Mouse (Mus musculus) embryonic stem cell, embryonic (primary cell): Measurements from ENCODE around the gene Sf3b3.

Experiments used
- CTCF ChIA-PET, 4 experiments: fragments of 300-600 bp in 2 of 4; fragments of 350-600 bp in 2 of 4; sonication (Branson Sonifier 250); formaldehyde crosslinking; loops; one replicate each; lab custom pipeline; 2022; ENCODE audit warnings: inconsistent platforms in 2 of 4; lab: Charles Lee
- POLR2A ChIA-PET, 4 experiments: fragments of 300-600 bp in 2 of 4; fragments of 350-600 bp in 2 of 4; sonication (Branson Sonifier 250); formaldehyde crosslinking; loops; one replicate each; lab custom pipeline; 2022; ENCODE audit warnings: antibody characterized with exemption in 4 of 4, inconsistent platforms in 1 of 4; lab: Charles Lee

Gene Sf3b3

GRCm38 (mm10) chr8:110779924-110780718 is 66.5 kb downstream of the Sf3b3 start:
- ChIA-PET POLR2A (interaction anchor here in 2 of 4 experiments (0.7 to 9.4 kb wide), 6 partner anchors 10 to 29 kb away, joined by 3 to 59 read pairs (median 3); no protein-coding TSS in a partner anchor), CTCF (interaction anchor here in 2 of 4 experiments (0.9 to 2.1 kb wide), 3 partner anchors 23 to 53 kb away, joined by 3 to 5 read pairs (median 3); no protein-coding TSS in a partner anchor)

GRCm38 (mm10) chr8:110776335-110776734 is 70.3 kb downstream of the Sf3b3 start:
- CTCF ChIA-PET = interaction anchor here (0.6 to 2.6 kb wide), 12 partner anchors 9 to 662 kb away, joined by 3 to 10 read pairs (median 4); no protein-coding TSS in a partner anchor

GRCm38 (mm10) chr8:110775721-110776120 is 70.9 kb downstream of the Sf3b3 start:
- ChIA-PET POLR2A (interaction anchor here in 3 of 4 experiments (0.6 to 9.4 kb wide), 9 partner anchors 9 to 261 kb away, joined by 3 to 59 read pairs (median 4); partner anchors contain the start of gene Sf3b3 (in 1 of the 3)), CTCF (interaction anchor here (0.6 to 2.6 kb wide), 9 partner anchors 19 to 662 kb away, joined by 3 to 10 read pairs (median 4); no protein-coding TSS in a partner anchor)

More at GRCm38 (mm10) chr8:110776335-110776734, 70.3 kb downstream of the Sf3b3 start:
- POLR2A ChIA-PET = interaction anchor here in 3 of 4 experiments (0.6 to 9.4 kb wide), 11 partner anchors 10 to 260 kb away, joined by 3 to 59 read pairs (median 3); partner anchors contain the start of gene Sf3b3 (in 1 of the 3)

GRCm38 (mm10) chr8:110775316-110775715 is 71.3 kb downstream of the Sf3b3 start:
- CTCF ChIA-PET = interaction anchor here in 2 of 4 experiments (0.8 to 2.6 kb wide), 5 partner anchors 18 to 315 kb away, joined by 3 to 10 read pairs (median 3); no protein-coding TSS in a partner anchor
- POLR2A ChIA-PET = interaction anchor here in 1 of 4 experiments (0.8 to 9.4 kb wide), 6 partner anchors 9 to 58 kb away, joined by 3 to 59 read pairs (median 4); no protein-coding TSS in a partner anchor

- ChIA-PET CTCF (interaction anchor here in 2 of 4 experiments (1.0 to 2.6 kb wide), 4 partner anchors 14 to 316 kb away, joined by 3 to 10 read pairs (median 4); no protein-coding TSS in a partner anchor), POLR2A (interaction anchor here in 2 of 4 experiments (1.0 to 9.4 kb wide), 6 partner anchors 8 to 117 kb away, joined by 3 to 59 read pairs (median 4); no protein-coding TSS in a partner anchor)
Observed at GRCm38 (mm10) chr8:110774725-110775124, 71.9 kb downstream of the Sf3b3 start.

GRCm38 (mm10) chr8:110774047-110774446 is 72.5 kb downstream of the Sf3b3 start:
- CTCF ChIA-PET = interaction anchor here in 2 of 4 experiments (1.0 to 1.2 kb wide), 2 partner anchors 13 to 316 kb away, joined by 3 to 4 read pairs; no protein-coding TSS in a partner anchor
- POLR2A ChIA-PET = interaction anchor here in 2 of 4 experiments (1.0 to 1.2 kb wide), 3 partner anchors 24 to 118 kb away, joined by 3 to 4 read pairs (median 3); no protein-coding TSS in a partner anchor

- CTCF ChIA-PET = interaction anchor here in 3 of 4 experiments (0.6 to 1.3 kb wide), 6 partner anchors 17 to 811 kb away, joined by 3 to 4 read pairs (median 3); partner anchors contain the start of gene Marveld3 (in 1 of the 3)
- POLR2A ChIA-PET = interaction anchor here in 2 of 4 experiments (0.5 to 2.1 kb wide), 13 partner anchors 9 to 326 kb away, joined by 3 to 8 read pairs (median 3); no protein-coding TSS in a partner anchor
Observed at GRCm38 (mm10) chr8:110772452-110772851, 74.1 kb downstream of the Sf3b3 start.

GRCm38 (mm10) chr8:110767261-110767660 is 79.3 kb downstream of the Sf3b3 start:
- POLR2A ChIA-PET = interaction anchor here in 3 of 4 experiments (0.5 to 6.0 kb wide), 18 partner anchors 11 to 343 kb away, joined by 3 to 59 read pairs (median 4); partner anchors contain the start of genes Aars (in 1 of the 3), Il34 (in 1 of the 3) and Sf3b3 (in 1 of the 3)

GRCm38 (mm10) chr8:110764671-110765070 is 81.9 kb downstream of the Sf3b3 start:
- POLR2A ChIA-PET = interaction anchor here in 2 of 4 experiments (0.8 to 6.0 kb wide), 6 partner anchors 9 to 82 kb away, joined by 3 to 59 read pairs (median 6); partner anchors contain the start of genes Il34 (in 1 of the 2) and Sf3b3 (in 1 of the 2)
- CTCF ChIA-PET = interaction anchor here in 1 of 4 experiments (0.6 kb wide), 1 partner anchor 394 kb away, joined by 4 read pairs; no protein-coding TSS in a partner anchor

More at GRCm38 (mm10) chr8:110767261-110767660, 79.3 kb downstream of the Sf3b3 start:
- CTCF ChIA-PET = interaction anchor here (0.6 to 2.2 kb wide), 9 partner anchors 9 to 63 kb away, joined by 3 to 7 read pairs (median 4); no protein-coding TSS in a partner anchor

- ChIA-PET CTCF (interaction anchor here in 3 of 4 experiments (0.6 to 2.6 kb wide), 16 partner anchors 8 to 1216 kb away, joined by 3 to 11 read pairs (median 4); no protein-coding TSS in a partner anchor), POLR2A (interaction anchor here in 3 of 4 experiments (0.6 to 3.9 kb wide), 21 partner anchors 10 to 1351 kb away, joined by 3 to 26 read pairs (median 6); partner anchors contain the start of genes Cog4 (in 3 of the 3), Sf3b3 (in 3 of the 3), Aars (in 1 of the 3) and Rfwd3 (in 1 of the 3))
Observed at GRCm38 (mm10) chr8:110761988-110762387, 84.6 kb downstream of the Sf3b3 start.

GRCm38 (mm10) chr8:110761185-110761584 is 85.4 kb downstream of the Sf3b3 start:
- CTCF ChIA-PET = interaction anchor here in 3 of 4 experiments (0.7 to 2.6 kb wide), 7 partner anchors 10 to 34 kb away, joined by 3 to 10 read pairs (median 4); no protein-coding TSS in a partner anchor
- POLR2A ChIA-PET = interaction anchor here (0.6 to 3.9 kb wide), 40 partner anchors 9 to 531 kb away, joined by 3 to 26 read pairs (median 4); partner anchors contain the start of genes Cog4 (in 3 of the 4), Sf3b3 (in 3 of the 4), Aars (in 2 of the 4) and Il34 (in 1 of the 4)

- ChIA-PET POLR2A (interaction anchor here (0.6 to 3.9 kb wide), 46 partner anchors 9 to 539 kb away, joined by 3 to 26 read pairs (median 4); partner anchors contain the start of genes Cog4 (in 3 of the 4), Sf3b3 (in 3 of the 4), Aars (in 2 of the 4) and Il34 (in 2 of the 4)), CTCF (interaction anchor here in 3 of 4 experiments (0.5 to 2.6 kb wide), 8 partner anchors 11 to 999 kb away, joined by 3 to 10 read pairs (median 5); partner anchors contain the start of gene Rfwd3 (in 1 of the 3))
Observed at GRCm38 (mm10) chr8:110760280-110760940, 86.2 kb downstream of the Sf3b3 start.
